Comparison of ENCODE assay signal across 8 mouse cellular contexts in genomic region chr3:79936213-79936612, GRCm38 (mm10). TPM values are rescaled to one million over a fixed set of nuclear protein-coding genes. Genes with fewer than 3 reads are reported as not detected.
A peak's percentile ranks its signal among the peaks of the same experiment; 100 is the strongest.
DNase-seq lines count a peak whose midpoint lies in the region; ATAC-seq lines count a peak whose summit lies in the region.
"Had no signal": no experiment of that assay in that cellular context is flagged by ENCODE, and none has a peak within 500 bp of the region (broad histone marks: within the 10 kb centered on the region; RNA-seq: fewer than 3 reads in every experiment).

No protein-coding gene starts in this region.

- no peak overlapping the region for H3K9ac ChIP-seq in heart, embryonic 15.5 days
- H3K9ac ChIP-seq in hindbrain, embryonic 14.5 days, result no peak overlapping the region
- H3K9ac ChIP-seq: embryonic facial prominence, embryonic 12.5 days had no signal

- peak; percentile 13 for DNase-seq in Muller cell, postnatal 12 days (ENCODE audit: inconsistent ontology term)
- peak; percentile 58 for DNase-seq in embryo, embryonic 10.5 days (ENCODE audit: low spot score)
- peak; percentile 14 for DNase-seq in lung, postnatal 14 days
- DNase-seq in right cerebral cortex, postnatal 25 days, result no peak
- DNase-seq in hindbrain, embryonic 14.5 days (ENCODE audit: low spot score), result no peak
- DNase-seq in right cerebral cortex, postnatal 14 days, result no peak

- no peaks in the 10 kb centered on the region for H3K9me3 ChIP-seq in heart, embryonic 15.5 days (replicated peaks)
- H3K9me3 ChIP-seq in hindbrain, embryonic 14.5 days (ENCODE audit: control insufficient read depth, low read length), result no peaks in the 10 kb centered on the region
- H3K9me3 ChIP-seq: embryonic facial prominence, embryonic 12.5 days had no signal

- no peaks in the 10 kb centered on the region for H3K4me1 ChIP-seq in heart, embryonic 15.5 days (replicated peaks)
- no peaks in the 10 kb centered on the region for H3K4me1 ChIP-seq in hindbrain, embryonic 14.5 days (replicated peaks; ENCODE audit: control insufficient read depth, insufficient read depth, low read length)

- 56% methylated on average over 6 of the region's 6 CpGs for WGBS in heart, embryonic 15.5 days
- WGBS in hindbrain, embryonic 14.5 days, result 82% methylated on average over 6 of the region's 6 CpGs

- H3K4me3 ChIP-seq in heart, embryonic 15.5 days, result no peak overlapping the region
- no peak overlapping the region for H3K4me3 ChIP-seq in hindbrain, embryonic 14.5 days (replicated peaks; ENCODE audit: low read length)
- H3K4me3 ChIP-seq: embryonic facial prominence, embryonic 12.5 days had no signal

- no peaks in the 10 kb centered on the region for H3K27me3 ChIP-seq in heart, embryonic 15.5 days
- no peaks in the 10 kb centered on the region for H3K27me3 ChIP-seq in hindbrain, embryonic 14.5 days (ENCODE audit: control insufficient read depth, insufficient read depth, low read length)
- H3K27me3 ChIP-seq: embryonic facial prominence, embryonic 12.5 days had no signal

- no peak for ATAC-seq in heart, embryonic 15.5 days (replicated peaks; ENCODE audit: insufficient number of reproducible peaks, insufficient read depth, low FRiP score, low read depth)
- ATAC-seq in hindbrain, embryonic 14.5 days (ENCODE audit: low FRiP score), result no peak

- H3K36me3 ChIP-seq in heart, embryonic 15.5 days, result peaks cover 22% of the 10 kb centered on the region
- no peaks in the 10 kb centered on the region for H3K36me3 ChIP-seq in hindbrain, embryonic 14.5 days (replicated peaks; ENCODE audit: control insufficient read depth, insufficient read depth)
- H3K36me3 ChIP-seq: embryonic facial prominence, embryonic 12.5 days had no signal

- H3K27ac ChIP-seq in heart, embryonic 15.5 days, result 0 out of 2 replicates have a peak overlapping the region, but pooled peaks have one; percentile 42
- no peak overlapping the region for H3K27ac ChIP-seq in hindbrain, embryonic 14.5 days
- H3K27ac ChIP-seq: embryonic facial prominence, embryonic 12.5 days had no signal

- H3K4me2 ChIP-seq in heart, embryonic 15.5 days, result no peak overlapping the region
- H3K4me2 ChIP-seq in hindbrain, embryonic 14.5 days (replicated peaks), result no peak overlapping the region
- H3K4me2 ChIP-seq: embryonic facial prominence, embryonic 12.5 days had no signal

RNA-seq across cellular contexts. Expression of gene Fam198b, which starts 51.9 kb away (rescaled TPM):
- polyA plus RNA-seq in heart, embryonic 15.5 days (2015; fragmentation: Nextera tagmentation; extraction: Ambion mirVana), result 53.3 and 64.5 TPM in 2 replicates
- 1.7 and 4.8 TPM in 2 replicates for polyA plus RNA-seq in hindbrain, embryonic 14.5 days (2014; fragmentation: Nextera tagmentation; extraction: Ambion mirVana)

Comparison
In these comparisons a context has a peak if more than half of its experiments do, and no peak if none do; other contexts are left out.
1. DNase-seq: peak in Muller cell, postnatal 12 days (single experiment), embryo, embryonic 10.5 days (single experiment) and lung, postnatal 14 days (single experiment); none in right cerebral cortex, postnatal 25 days (single experiment), hindbrain, embryonic 14.5 days (single experiment) and right cerebral cortex, postnatal 14 days (single experiment).